Comparison of ENCODE assay signal across 7 mouse cellular contexts in the genomic region with DNA sequence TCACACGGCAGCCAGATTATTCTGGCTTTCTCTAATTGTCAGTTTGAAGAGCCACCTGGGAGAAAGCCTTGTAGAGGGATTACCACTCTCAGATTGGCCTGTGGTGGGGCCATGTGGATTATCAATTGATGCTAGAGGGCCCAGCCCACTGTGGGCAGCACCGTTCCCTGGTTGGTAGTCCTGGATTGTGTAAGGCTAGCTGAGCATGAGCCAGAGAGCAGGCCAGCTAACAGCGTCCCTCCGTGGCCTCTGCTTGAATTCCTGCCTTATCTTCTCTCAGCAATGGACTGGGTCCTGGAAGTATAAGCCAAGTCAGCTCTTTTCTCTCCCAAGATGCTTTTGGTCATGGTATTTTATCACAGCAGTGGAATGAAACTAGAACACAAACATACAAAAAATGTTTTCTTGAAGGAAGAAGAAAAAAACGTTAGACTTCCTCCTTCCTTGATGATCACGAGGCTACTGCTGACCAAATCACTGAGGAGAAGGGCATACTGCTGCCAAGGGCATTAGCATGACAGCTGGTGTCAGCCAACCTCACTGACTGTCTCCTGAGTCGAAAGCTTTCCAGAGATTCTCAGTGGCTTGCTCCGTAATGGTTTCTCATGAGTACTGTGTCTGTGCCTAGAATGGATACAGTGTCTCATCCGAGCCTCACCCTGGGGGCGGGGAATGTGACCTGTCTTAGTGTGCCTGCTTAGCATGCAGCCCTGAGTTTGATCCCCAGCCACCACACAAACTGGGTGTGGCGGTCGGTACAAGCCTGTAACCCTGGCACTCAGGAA. TPM values are rescaled to one million over a fixed set of nuclear protein-coding genes. Genes with fewer than 3 reads are reported as not detected.
DNase-seq lines count a peak whose midpoint lies in the region; ATAC-seq lines count a peak whose summit lies in the region.

No protein-coding gene starts in this region.

- DNase-seq in CD4-positive helper T cell, adult 2 months (ENCODE audit: low read depth, low spot score), result peak; percentile 30
- DNase-seq in R1 (ENCODE audit: low read depth, low spot score), result peak; percentile 96
- DNase-seq in forebrain, embryonic 11.5 days (ENCODE audit: low spot score), result no peak
- DNase-seq in heart, postnatal 25 days (ENCODE audit: low spot score), result peak; percentile 70
- peak; percentile 52 to 67 for DNase-seq in lung, adult 18-20 months
- peak; percentile 88 for DNase-seq in skeletal muscle tissue, adult 2 months (ENCODE audit: low read depth, low spot score)
- DNase-seq in right cerebral cortex, adult 2 months (ENCODE audit: low spot score in 2 of 2), result no peak

- H3K4me3 ChIP-seq in forebrain, embryonic 11.5 days (ENCODE audit: low read depth, low read length), result no peak overlapping the region

- WGBS in forebrain, embryonic 11.5 days, result 63% methylated on average over 12 of the region's 12 CpGs

- H3K36me3 ChIP-seq in forebrain, embryonic 11.5 days (ENCODE audit: control insufficient read depth, insufficient read depth, low read length), result peaks cover under 1% of the 10 kb centered on the region; the same call in 1 of the 2 replicates

- H3K27me3 ChIP-seq in forebrain, embryonic 11.5 days (ENCODE audit: control insufficient read depth, insufficient read depth, low read length), result no peaks in the 10 kb centered on the region

- no peak for ATAC-seq in forebrain, embryonic 11.5 days (replicated peaks; ENCODE audit: low FRiP score)

- H3K27ac ChIP-seq in forebrain, embryonic 11.5 days (ENCODE audit: low read depth, low read length), result peak overlapping the region; percentile 70

- H3K4me1 ChIP-seq in forebrain, embryonic 11.5 days (replicated peaks; ENCODE audit: control insufficient read depth, insufficient read depth, low read length), result peaks cover 46% of the 10 kb centered on the region

- no peaks in the 10 kb centered on the region; the same call in 1 of the 2 replicates for H3K9me3 ChIP-seq in forebrain, embryonic 11.5 days (ENCODE audit: control insufficient read depth, low read length)

- intact Hi-C loops in heart, postnatal 25 days (cut with DNase I), result no loop called here

- no peak overlapping the region for H3K9ac ChIP-seq in forebrain, embryonic 11.5 days (ENCODE audit: low read length)

- no peak overlapping the region for H3K4me2 ChIP-seq in forebrain, embryonic 11.5 days (ENCODE audit: low read depth, low read length, severe bottlenecking)

RNA-seq across cellular contexts. Expression of gene Trak1, which starts 19.5 kb away (rescaled TPM):
- polyA plus RNA-seq in forebrain, embryonic 11.5 days (2014; fragmentation: Nextera tagmentation; extraction: Ambion mirVana), result 33.5 and 36.4 TPM in 2 replicates
- 100 to 1,000 TPM; 309 to 322 TPM for total RNA-seq in heart, postnatal 25 days (2021)

RNA-seq across cellular contexts. Expression of gene Ulk4, which starts 39.8 kb away (rescaled TPM):
- polyA plus RNA-seq in forebrain, embryonic 11.5 days (2014; fragmentation: Nextera tagmentation; extraction: Ambion mirVana), result 144 and 163 TPM in 2 replicates
- under 1 TPM; 0.21 to 0.48 TPM for total RNA-seq in heart, postnatal 25 days (2021)

Comparison
In these comparisons a context has a peak if more than half of its experiments do, and no peak if none do; other contexts are left out.
1. DNase-seq: peak in CD4-positive helper T cell, adult 2 months (single experiment), R1 (single experiment), heart, postnatal 25 days (single experiment), lung, adult 18-20 months (2 of 2) and skeletal muscle tissue, adult 2 months (single experiment); none in forebrain, embryonic 11.5 days (single experiment) and right cerebral cortex, adult 2 months (0 of 2).